Mouse (Mus musculus) testis, adult 2 months (tissue): ENCODE results near the gene Chodl. TPM values are rescaled to one million over a fixed set of nuclear protein-coding genes. Genes with fewer than 3 reads are reported as not detected.

ENCODE experiments used
- H3K27ac ChIP-seq: fragments of 200-500 bp; 2 replicates; pipeline ENCODE4 v1.5.1; 2012; ENCODE audit warnings: low read depth, low read length; ENCODE audit not compliant: control insufficient read depth, insufficient read depth
- H3K27me3 ChIP-seq: fragments of 200-500 bp; 2 replicates; pipeline ENCODE4 v1.6.1; 2012; ENCODE audit warnings: mild to moderate bottlenecking, low read length, moderate library complexity; ENCODE audit not compliant: control insufficient read depth, insufficient read depth
- H3K36me3 ChIP-seq: fragments of 200-500 bp; 2 replicates; pipeline ENCODE4 v1.6.1; 2012; ENCODE audit warnings: mild to moderate bottlenecking, low read length; ENCODE audit not compliant: control insufficient read depth, insufficient read depth
- H3K4me1 ChIP-seq: fragments of 200-500 bp; 2 replicates; pipeline ENCODE4 v1.6.1; 2012; ENCODE audit warnings: low read length; ENCODE audit not compliant: control insufficient read depth, insufficient read depth
- H3K4me3 ChIP-seq: fragments of 200-500 bp; 2 replicates; pipeline ENCODE4 v1.5.1; 2012; ENCODE audit warnings: low read depth, mild to moderate bottlenecking, low read length, moderate library complexity, mixed read lengths; ENCODE audit not compliant: control insufficient read depth
- CTCF ChIP-seq: fragments of 200-500 bp; IDR thresholded peaks from 2 replicates; pipeline ENCODE4 v1.5.1; 2012; ENCODE audit warnings: low read depth, mild to moderate bottlenecking, inconsistent platforms, low read length, moderate library complexity; ENCODE audit not compliant: control insufficient read depth, insufficient read depth, insufficient replicate concordance
- POLR2A ChIP-seq: fragments of 200-500 bp; IDR thresholded peaks from 2 replicates; pipeline ENCODE4 v1.6.1; 2012; ENCODE audit warnings: low read depth, mild to moderate bottlenecking, inconsistent platforms, low read length, moderate library complexity; ENCODE audit not compliant: control insufficient read depth
- polyA plus RNA-seq: library from polyadenylated mRNA; depleted of rRNA; stranded (reverse); fragments of >200 nt; gene quantifications from 2 replicates; pipeline ENCODE4 v1.2.3, GENCODE M21; 2012; rRNA removed

The Chodl gene
- 0.05 and 0.06 TPM in 2 replicates for polyA plus RNA-seq

DNA sequence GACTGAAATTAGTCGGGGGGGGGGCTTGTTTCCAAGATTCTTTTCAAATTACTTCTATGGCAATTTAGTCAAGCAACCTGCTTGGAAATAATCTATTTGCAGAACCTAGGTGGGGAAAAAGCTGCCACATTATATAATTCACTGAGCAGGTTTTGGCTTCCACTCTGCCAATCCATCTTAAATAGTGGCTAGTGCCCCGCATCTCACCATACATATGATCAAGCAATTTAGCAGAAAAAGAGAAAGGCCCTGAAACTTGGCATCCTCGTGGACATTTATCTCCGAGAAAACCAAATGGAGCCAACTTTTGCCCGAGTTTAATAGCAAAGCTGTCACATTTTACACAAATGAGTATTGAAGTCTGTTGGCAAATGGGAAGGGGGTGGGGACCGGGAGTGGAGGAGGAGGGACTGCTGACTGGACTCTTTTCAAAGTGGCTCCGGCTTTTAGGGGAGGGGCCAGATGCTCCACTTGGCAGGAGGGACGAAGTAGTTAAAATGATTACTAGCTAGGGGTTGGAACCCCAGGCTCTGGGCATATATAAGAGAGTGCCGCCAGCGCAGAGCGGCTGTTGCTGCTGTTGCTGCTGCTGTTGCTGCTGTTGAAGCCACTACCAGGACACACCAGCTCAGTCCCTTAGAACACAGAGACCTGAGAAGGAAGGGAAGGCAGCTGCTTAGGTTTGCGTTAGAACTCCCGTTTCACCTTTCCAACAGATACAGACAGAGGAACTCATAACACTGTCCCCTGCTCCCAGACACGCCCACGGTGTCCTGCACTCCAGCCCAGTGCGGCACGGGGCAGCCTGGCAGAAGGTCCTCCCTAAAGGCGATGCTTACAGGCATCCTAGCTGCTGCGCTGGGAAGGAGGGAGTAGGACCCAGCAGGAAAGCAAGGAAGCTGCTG, at the start of gene Chodl:
Gene Chodl (plus strand): TSS at position 567 of the 905 bp plus-strand sequence.
- Histone ChIP-seq H3K27me3 (no peaks in the 10 kb centered on the region), H3K4me1 (peaks cover 4% of the 10 kb centered on the region), H3K27ac (no peak within 1 kb of the TSS), H3K36me3 (no peaks in the 10 kb centered on the region), H3K4me3 (no peak within 1 kb of the TSS)
- no peak for TF ChIP-seq POLR2A
- no peak for TF ChIP-seq CTCF

DNA sequence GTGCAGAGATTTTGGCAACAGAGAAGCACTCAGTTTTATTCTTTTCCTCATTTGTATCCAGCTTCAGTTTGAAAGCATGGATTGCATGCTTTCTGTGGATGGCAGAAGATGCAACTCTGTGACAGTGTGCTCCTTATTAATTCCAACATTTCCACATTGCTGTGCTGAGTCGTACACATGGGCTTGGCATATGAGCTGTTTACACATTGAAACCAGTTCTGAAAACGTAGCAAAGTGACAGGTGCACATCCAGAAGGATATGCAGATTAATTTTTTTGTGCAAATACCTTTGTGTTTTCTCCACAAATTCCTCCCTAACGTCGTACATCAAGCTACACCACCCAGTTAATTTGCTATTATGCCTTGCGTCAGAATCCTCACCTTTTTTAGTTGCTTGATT, 8.1 kb upstream of the Chodl start:
- Histone ChIP-seq H3K4me1 (no peaks in the 10 kb centered on the region), H3K4me3 (no peak overlapping the region), H3K27me3 (no peaks in the 10 kb centered on the region), H3K27ac (no peak overlapping the region), H3K36me3 (no peaks in the 10 kb centered on the region)
- no peak for TF ChIP-seq CTCF
- no peak for TF ChIP-seq POLR2A

DNA sequence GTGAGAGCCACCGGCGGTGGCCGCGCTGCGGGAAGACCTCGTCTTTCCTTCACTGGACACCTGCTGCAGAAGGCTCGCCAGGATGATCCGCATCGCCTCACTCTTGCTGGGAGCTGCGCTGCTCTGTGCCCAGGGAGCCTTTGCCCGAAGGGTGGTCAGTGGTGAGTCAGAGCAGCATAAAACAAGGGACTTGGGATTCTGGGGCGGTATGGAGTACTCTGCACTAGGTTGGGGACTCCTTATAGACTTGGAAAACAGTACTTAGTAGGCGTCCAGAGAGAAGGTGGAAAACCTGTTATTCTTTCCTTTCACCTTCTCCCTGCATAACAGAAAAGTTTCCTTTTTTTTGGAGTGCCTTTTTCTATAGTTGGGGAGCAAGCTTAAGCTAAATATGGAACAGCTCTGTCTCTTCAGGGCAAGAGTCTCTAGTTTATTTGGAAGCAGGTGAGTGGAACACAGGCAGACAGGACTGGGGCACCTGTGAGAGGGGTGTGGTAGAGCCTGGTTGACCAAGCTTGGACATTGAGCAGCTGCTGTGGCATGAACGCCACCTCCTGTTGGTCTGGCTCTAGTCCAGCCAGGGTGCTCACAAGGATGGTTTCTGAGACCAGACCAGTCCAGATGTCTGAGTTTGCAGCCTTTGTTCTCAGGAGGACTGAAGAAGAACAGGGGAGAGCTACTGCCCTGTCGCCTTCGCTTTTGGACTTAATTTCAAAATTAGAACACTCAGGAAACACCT, 708 bp downstream of the Chodl start:
- no peak overlapping the region for H3K4me3 ChIP-seq
- no peak overlapping the region for H3K27ac ChIP-seq
- no peak for TF ChIP-seq CTCF
- TF ChIP-seq POLR2A = no peak

DNA sequence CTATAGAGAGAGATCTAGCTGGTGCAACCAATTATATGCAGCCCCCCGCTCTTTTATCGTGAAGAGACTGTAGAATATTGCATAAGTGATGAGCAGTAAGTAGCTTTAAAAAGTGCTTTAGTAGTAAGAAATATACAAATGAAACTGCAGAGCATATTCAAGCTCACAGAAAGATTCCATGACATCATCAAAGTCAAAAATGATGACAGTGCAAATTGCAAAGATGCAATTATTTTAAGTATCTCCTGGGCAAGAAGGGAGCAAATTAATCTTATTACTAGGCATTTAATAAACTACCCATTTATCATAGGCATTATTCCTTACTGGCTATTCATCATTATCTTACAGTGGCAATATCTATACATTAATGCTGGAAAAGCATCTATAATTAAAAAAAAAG, 3.5 kb downstream of the Chodl start:
- Histone ChIP-seq H3K4me1 (peaks cover 4% of the 10 kb centered on the region), H3K27ac (no peak overlapping the region), H3K36me3 (no peaks in the 10 kb centered on the region), H3K4me3 (no peak overlapping the region), H3K27me3 (no peaks in the 10 kb centered on the region)
- TF ChIP-seq CTCF (no peak), POLR2A (no peak)

More for the DNA sequence above, 708 bp downstream of the Chodl start:
- Histone ChIP-seq H3K27me3 (no peaks in the 10 kb centered on the region), H3K36me3 (no peaks in the 10 kb centered on the region), H3K4me1 (peaks cover 4% of the 10 kb centered on the region)

DNA sequence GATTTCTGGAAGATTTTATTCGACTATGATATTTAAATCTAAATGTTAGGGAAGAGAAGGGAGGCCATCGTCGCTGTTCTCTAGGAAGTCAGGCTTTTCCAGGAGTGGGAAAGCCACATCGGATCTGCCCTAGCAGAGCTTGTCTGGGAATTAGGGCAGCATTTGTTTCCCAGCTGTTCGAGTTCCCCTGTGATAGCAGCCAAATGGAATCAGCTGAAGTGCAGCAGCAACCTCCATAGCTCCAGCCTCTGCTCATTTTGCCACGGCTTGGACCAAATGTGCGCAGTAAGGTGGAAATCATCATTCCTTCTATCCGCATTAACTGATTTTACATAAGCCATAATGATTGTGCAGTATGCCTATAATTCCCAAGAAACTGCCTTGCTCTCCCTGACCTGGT, 7.0 kb downstream of the Chodl start:
- Histone ChIP-seq H3K27me3 (no peaks in the 10 kb centered on the region), H3K36me3 (no peaks in the 10 kb centered on the region), H3K4me3 (no peak overlapping the region), H3K27ac (no peak overlapping the region), H3K4me1 (no peaks in the 10 kb centered on the region)
- TF ChIP-seq CTCF (no peak), POLR2A (no peak)

DNA sequence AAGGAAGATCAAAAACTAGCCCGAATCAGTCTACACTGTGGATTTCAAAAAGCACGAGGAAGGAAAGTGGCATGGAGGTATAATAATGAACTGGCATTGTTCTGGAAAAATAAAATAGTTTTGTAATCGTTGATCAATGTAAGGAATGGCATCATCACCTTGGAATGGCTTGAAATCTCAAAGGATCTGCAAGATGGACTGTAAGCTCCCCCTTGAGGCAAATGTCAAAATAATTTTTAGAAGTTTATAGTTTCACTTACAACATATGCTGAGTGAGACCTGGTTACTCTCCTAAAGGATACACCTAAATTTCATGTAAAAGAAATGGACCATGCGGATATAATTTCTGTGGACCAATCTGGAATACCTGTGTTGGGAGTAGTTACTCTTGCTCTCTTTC, 19.6 kb downstream of the Chodl start:
- no peak overlapping the region for H3K4me3 ChIP-seq
- no peaks in the 10 kb centered on the region for H3K36me3 ChIP-seq
- H3K27me3 ChIP-seq = no peaks in the 10 kb centered on the region
- TF ChIP-seq CTCF = no peak
- no peak for TF ChIP-seq POLR2A
- H3K27ac ChIP-seq = no peak overlapping the region
- H3K4me1 ChIP-seq = no peaks in the 10 kb centered on the region

DNA sequence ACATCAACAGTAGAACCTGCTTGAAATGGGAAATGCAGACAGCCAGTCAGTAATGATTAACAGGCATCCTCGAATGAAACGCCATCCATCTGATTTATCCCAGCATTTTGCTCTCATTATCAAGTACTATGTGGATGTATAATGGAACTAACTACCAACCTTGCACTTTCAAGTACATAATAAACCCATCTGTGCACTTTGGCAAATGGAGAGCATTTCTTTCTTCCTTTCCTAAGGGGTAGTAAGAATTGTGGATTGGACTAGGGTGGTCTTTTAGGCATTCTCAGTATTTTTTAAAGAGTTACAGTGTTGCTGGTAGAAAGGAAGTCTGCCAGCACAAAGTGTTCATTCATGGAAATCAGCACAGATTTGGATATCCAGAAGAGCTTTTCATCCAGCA, 26.7 kb downstream of the Chodl start:
- Histone ChIP-seq H3K4me3 (no peak overlapping the region), H3K27me3 (no peaks in the 10 kb centered on the region), H3K36me3 (no peaks in the 10 kb centered on the region), H3K27ac (no peak overlapping the region), H3K4me1 (no peaks in the 10 kb centered on the region)
- TF ChIP-seq POLR2A (no peak), CTCF (no peak)
